ENCODE assay signal across 8 mouse cellular contexts in genomic region chr4:123071266-123071966, GRCm38 (mm10). TPM values are rescaled to one million over a fixed set of nuclear protein-coding genes. Genes with fewer than 3 reads are reported as not detected.
A peak's percentile ranks its signal among the peaks of the same experiment; 100 is the strongest.
DNase-seq lines count a peak whose midpoint lies in the region; ATAC-seq and TF ChIP-seq lines count a peak whose summit lies in the region.

No protein-coding gene starts in this region.

- H3K9me3 ChIP-seq in hindbrain, embryonic 16.5 days (ENCODE audit: control insufficient read depth, low read length): no peaks in the 10 kb centered on the region
- H3K9me3 ChIP-seq in liver, embryonic 14.5 days (ENCODE audit: control insufficient read depth, low read length): no peaks in the 10 kb centered on the region

- no peak overlapping the region for H3K4me3 ChIP-seq in hindbrain, embryonic 16.5 days (ENCODE audit: low read length)
- H3K4me3 ChIP-seq in liver, embryonic 14.5 days (ENCODE audit: insufficient read depth in 1 of 2, low read depth in 2 of 2, low read length in 2 of 2): no peak overlapping the region

- peak; percentile 54 for TF ChIP-seq CTCF in liver, embryonic 14.5 days (IDR thresholded peaks at IDR 0.05; ENCODE audit: low read depth)

- no peaks in the 10 kb centered on the region for H3K4me1 ChIP-seq in hindbrain, embryonic 16.5 days (ENCODE audit: control insufficient read depth, insufficient read depth, low read depth, low read length)
- H3K4me1 ChIP-seq in liver, embryonic 14.5 days (replicated peaks; ENCODE audit: control insufficient read depth in 2 of 2, insufficient read depth in 2 of 2, low read length in 1 of 2): 0 out of 4 replicates have a peak, but pooled peaks cover 0 to 3% of the 10 kb centered on the region in 2 experiments

- WGBS in hindbrain, embryonic 16.5 days: 14% methylated on average over 13 of the region's 13 CpGs
- WGBS in liver, embryonic 14.5 days (ENCODE audit: insufficient replicate concordance): 3% methylated on average over 13 of the region's 13 CpGs

- H3K27ac ChIP-seq in hindbrain, embryonic 16.5 days (ENCODE audit: low read depth, low read length): no peak overlapping the region
- H3K27ac ChIP-seq in liver, embryonic 14.5 days: no peak overlapping the region

- no peaks in the 10 kb centered on the region for H3K36me3 ChIP-seq in hindbrain, embryonic 16.5 days (ENCODE audit: control insufficient read depth, insufficient read depth, low read length)
- H3K36me3 ChIP-seq in liver, embryonic 14.5 days (replicated peaks; ENCODE audit: control insufficient read depth, insufficient read depth, low read depth): no peaks in the 10 kb centered on the region

- H3K27me3 ChIP-seq in hindbrain, embryonic 16.5 days (replicated peaks; ENCODE audit: control insufficient read depth, insufficient read depth, low read length): no peaks in the 10 kb centered on the region
- no peaks in the 10 kb centered on the region; the same call in 1 of the 2 replicates for H3K27me3 ChIP-seq in liver, embryonic 14.5 days (ENCODE audit: control insufficient read depth, insufficient read depth, low read length)

- peak overlapping the region; percentile 35 for H3K4me2 ChIP-seq in hindbrain, embryonic 16.5 days (ENCODE audit: low read length)
- peak overlapping the region; percentile 49 for H3K4me2 ChIP-seq in liver, embryonic 14.5 days (ENCODE audit: low read depth)

- H3K9ac ChIP-seq in hindbrain, embryonic 16.5 days (ENCODE audit: low read depth, low read length): no peak overlapping the region; the same call in 1 of the 2 replicates
- H3K9ac ChIP-seq in liver, embryonic 14.5 days (replicated peaks): no peak overlapping the region

- TF ChIP-seq EP300 in liver, embryonic 14.5 days (IDR thresholded peaks at IDR 0.05; ENCODE audit: low read depth): no peak

- no peak for ATAC-seq in hindbrain, embryonic 16.5 days
- peak; percentile 55; the same call in 1 of the 2 replicates for ATAC-seq in liver, embryonic 14.5 days (ENCODE audit: insufficient read depth)

- peak; percentile 32 for DNase-seq in adrenal gland, adult 2 months
- no peak for DNase-seq in adrenal gland, adult 18-20 months (ENCODE audit: low spot score in 2 of 2)
- peak; percentile 73 for DNase-seq in A20 (ENCODE audit: low read depth, low spot score)
- peak; percentile 70 for DNase-seq in embryo, embryonic 10 days (ENCODE audit: low spot score)
- peak in 1 of 3 experiments; percentile 14 for DNase-seq in liver, embryonic 14.5 days (ENCODE audit: low read depth in 3 of 3, low spot score in 3 of 3)
- DNase-seq in neural tube, embryonic 10.5 days (ENCODE audit: extremely low spot score, low spot score): peak; percentile 46
- peak; percentile 8 to 44 for DNase-seq in thymus, postnatal 10 days (ENCODE audit: low spot score in 2 of 2)

RNA-seq across cellular contexts. Expression of gene Bmp8b, which starts 33.5 kb away (rescaled TPM):
- not detected for total RNA-seq in adrenal gland, adult 2 months (2021)
- polyA plus RNA-seq in adrenal gland, adult 2 months (2012; rRNA removed): 0.03 and 0.17 TPM in 2 replicates
- total RNA-seq in adrenal gland, adult 18-20 months (2021): under 1 TPM; 0.17 to 0.38 TPM
- 0.56 and 0.58 TPM in 2 replicates for polyA plus RNA-seq in hindbrain, embryonic 16.5 days (2015; fragmentation: Nextera tagmentation; extraction: Ambion mirVana)
- 0.22 and 0.24 TPM in 2 replicates for polyA plus RNA-seq in liver, embryonic 14.5 days (2012; rRNA removed)
- 0.24 and 0.35 TPM in 2 replicates for polyA plus RNA-seq in liver, embryonic 14.5 days (2014; fragmentation: Nextera tagmentation; extraction: Ambion mirVana)

RNA-seq across cellular contexts. Expression of gene Oxct2b, which starts 44.6 kb away (rescaled TPM):
- not detected for total RNA-seq in adrenal gland, adult 2 months (2021)
- polyA plus RNA-seq in adrenal gland, adult 2 months (2012; rRNA removed): not detected in 2 replicates
- not detected for total RNA-seq in adrenal gland, adult 18-20 months (2021)
- polyA plus RNA-seq in hindbrain, embryonic 16.5 days (2015; fragmentation: Nextera tagmentation; extraction: Ambion mirVana): 0.59 and 0.81 TPM in 2 replicates
- not detected in 2 replicates for polyA plus RNA-seq in liver, embryonic 14.5 days (2012; rRNA removed)
- polyA plus RNA-seq in liver, embryonic 14.5 days (2014; fragmentation: Nextera tagmentation; extraction: Ambion mirVana): not detected in 2 replicates

RNA-seq across cellular contexts. Expression of gene Trit1, which starts 55.0 kb away (rescaled TPM):
- 10 to 100 TPM; 17.0 to 21.8 TPM for total RNA-seq in adrenal gland, adult 2 months (2021)
- polyA plus RNA-seq in adrenal gland, adult 2 months (2012; rRNA removed): 3.4 and 4.3 TPM in 2 replicates
- total RNA-seq in adrenal gland, adult 18-20 months (2021): 10 to 100 TPM; 18.2 to 19.7 TPM
- 21.4 and 21.5 TPM in 2 replicates for polyA plus RNA-seq in hindbrain, embryonic 16.5 days (2015; fragmentation: Nextera tagmentation; extraction: Ambion mirVana)
- 2.4 and 3.7 TPM in 2 replicates for polyA plus RNA-seq in liver, embryonic 14.5 days (2012; rRNA removed)
- polyA plus RNA-seq in liver, embryonic 14.5 days (2014; fragmentation: Nextera tagmentation; extraction: Ambion mirVana): 5.2 and 5.3 TPM in 2 replicates

Comparison
In these comparisons a context has a peak if more than half of its experiments do, and no peak if none do; other contexts are left out.
1. DNase-seq: peak in adrenal gland, adult 2 months (single experiment), A20 (single experiment), embryo, embryonic 10 days (single experiment), neural tube, embryonic 10.5 days (single experiment) and thymus, postnatal 10 days (2 of 2); none in adrenal gland, adult 18-20 months (0 of 2).